Mouse (Mus musculus): ENCODE measurements around the gene Klhl23.

DNA sequence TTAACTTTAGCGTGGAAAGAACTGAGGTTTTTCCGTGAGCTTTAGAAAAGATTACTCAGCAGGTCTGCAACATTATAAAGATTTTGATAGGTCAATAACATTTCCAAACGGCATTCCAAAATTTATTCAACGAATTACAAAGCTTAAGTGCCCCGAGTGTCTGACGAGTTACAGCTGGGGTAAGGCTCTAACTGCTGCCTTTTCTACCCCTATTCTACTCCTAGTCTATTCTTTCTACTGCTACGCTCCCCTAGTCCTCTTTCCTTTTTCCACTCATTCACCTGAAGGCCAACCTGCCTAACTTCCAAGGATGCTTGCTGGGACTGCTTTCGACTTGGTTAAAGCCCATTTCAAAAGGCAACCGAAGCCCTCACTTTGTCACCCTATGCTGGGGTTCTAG, 32.8 kb upstream of the Klhl23 start:
- TF ChIP-seq CTCF (IDR thresholded peaks at IDR 0.05; ENCODE audit: low read depth) (no peak), EP300 (IDR thresholded peaks at IDR 0.05; ENCODE audit: low read depth) (no peak)
